Mouse (Mus musculus) thymus, adult 2 months (tissue): ENCODE measurements around the gene Bhlhe23. TPM values are rescaled to one million over a fixed set of nuclear protein-coding genes. Genes with fewer than 3 reads are reported as not detected.

Source experiments
- DNase-seq: peaks from one replicate; pipeline ENCODE4 v3.0.0; 2021
- H3K27ac ChIP-seq: fragments of 200-500 bp; 2 replicates; pipeline ENCODE4 v1.5.1; 2012; ENCODE audit warnings: low read length, control low read depth; ENCODE audit not compliant: control insufficient read depth, insufficient read depth
- H3K27me3 ChIP-seq: fragments of 200-500 bp; 2 replicates; pipeline ENCODE4 v1.6.1; 2012; ENCODE audit warnings: mild to moderate bottlenecking, low read length, moderate library complexity, mixed read lengths; ENCODE audit not compliant: control insufficient read depth, insufficient read depth
- H3K36me3 ChIP-seq: fragments of 200-500 bp; 2 replicates; pipeline ENCODE4 v1.6.1; 2012; ENCODE audit warnings: mild to moderate bottlenecking, low read length, moderate library complexity; ENCODE audit not compliant: control insufficient read depth, insufficient read depth
- H3K4me1 ChIP-seq: fragments of 200-500 bp; replicated peaks from 2 replicates; pipeline ENCODE4 v1.6.1; 2012; ENCODE audit warnings: low read length; ENCODE audit not compliant: control insufficient read depth, insufficient read depth
- H3K4me3 ChIP-seq: fragments of 200-500 bp; 2 replicates; pipeline ENCODE4 v1.5.1; 2012; ENCODE audit warnings: mild to moderate bottlenecking, low read length, control low read depth, moderate library complexity; ENCODE audit not compliant: control insufficient read depth, insufficient read depth
- CTCF ChIP-seq: fragments of 200-500 bp; IDR thresholded peaks from 2 replicates; pipeline ENCODE4 v1.5.1; 2012; ENCODE audit warnings: mild to moderate bottlenecking, control low read depth, low read length, moderate library complexity, borderline replicate concordance; ENCODE audit not compliant: control insufficient read depth, poor library complexity, insufficient read depth; ENCODE audit errors: extremely low read depth
- POLR2A ChIP-seq: fragments of 200-500 bp; IDR thresholded peaks from 2 replicates; pipeline ENCODE4 v1.6.1; 2012; ENCODE audit warnings: mild to moderate bottlenecking, low read length, control low read depth, moderate library complexity; ENCODE audit not compliant: control insufficient read depth, poor library complexity, insufficient read depth; ENCODE audit errors: extremely low read depth
- WGBS: fragments of 180-500 bp; shearing (Covaris S2); methylation state at CpG from one replicate; pipeline ENCODE4 v1.1.7; 2018; 5-methylcytosine and 5-hydroxymethylcytosine counted together
- polyA plus RNA-seq: library from polyadenylated mRNA; depleted of rRNA; stranded (reverse); fragments of >200 nt; gene quantifications from 2 replicates; pipeline ENCODE4 v1.2.3, GENCODE M21; 2012; rRNA removed

Gene Bhlhe23
- polyA plus RNA-seq, 1 experiment, result 0.16 TPM

DNA sequence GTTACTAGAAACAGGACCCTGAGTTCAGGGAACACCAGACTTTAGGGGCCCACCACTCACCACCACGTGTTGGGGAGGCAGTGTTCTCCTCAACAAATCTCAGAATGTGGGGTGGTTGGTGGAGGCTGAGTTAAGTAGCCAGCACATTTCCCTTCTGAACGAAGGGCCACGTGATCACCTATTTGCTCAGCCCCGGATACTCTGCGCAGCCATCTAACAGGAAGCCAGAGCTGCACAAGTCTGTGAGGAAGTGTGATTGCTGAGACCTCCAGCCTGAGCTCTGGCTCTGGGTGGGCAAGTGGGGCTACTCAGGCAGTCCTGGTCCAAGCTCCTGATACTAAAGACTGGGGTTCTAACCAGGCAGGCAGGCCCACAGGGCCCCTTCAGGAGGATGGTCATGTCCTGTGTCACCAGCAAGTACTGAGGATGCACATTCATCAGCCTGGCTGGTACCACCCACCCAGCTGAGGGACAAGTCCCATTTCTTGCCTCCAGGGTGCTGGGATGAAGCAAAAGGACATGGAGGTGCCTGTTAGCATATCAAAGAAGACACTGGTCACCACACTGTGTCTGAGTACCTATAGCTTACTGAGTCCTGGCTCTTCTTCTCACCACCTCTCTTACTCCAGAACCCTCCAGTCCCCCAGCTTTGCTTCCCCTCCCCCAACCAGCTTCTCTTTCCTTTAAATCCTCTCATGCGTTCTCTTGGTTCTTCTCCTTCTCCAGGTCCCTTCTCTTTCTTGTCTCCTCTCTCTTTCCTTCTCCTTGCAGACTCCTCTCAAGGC lies 49.9 kb downstream of the Bhlhe23 start:
- Histone ChIP-seq H3K27me3 (no peaks in the 10 kb centered on the region), H3K4me3 (no peak overlapping the region), H3K36me3 (peaks cover 7% of the 10 kb centered on the region; the same call in 1 of the 2 replicates), H3K27ac (peak overlapping the region; percentile 56), H3K4me1 (peaks cover 61% of the 10 kb centered on the region)
- WGBS, result 10% methylated on average over 6 of the region's 6 CpGs
- peak; percentile 65 for DNase-seq
- TF ChIP-seq POLR2A (0 out of 2 replicates have a peak, but pooled peaks have one; percentile 34), CTCF (no peak)

DNA sequence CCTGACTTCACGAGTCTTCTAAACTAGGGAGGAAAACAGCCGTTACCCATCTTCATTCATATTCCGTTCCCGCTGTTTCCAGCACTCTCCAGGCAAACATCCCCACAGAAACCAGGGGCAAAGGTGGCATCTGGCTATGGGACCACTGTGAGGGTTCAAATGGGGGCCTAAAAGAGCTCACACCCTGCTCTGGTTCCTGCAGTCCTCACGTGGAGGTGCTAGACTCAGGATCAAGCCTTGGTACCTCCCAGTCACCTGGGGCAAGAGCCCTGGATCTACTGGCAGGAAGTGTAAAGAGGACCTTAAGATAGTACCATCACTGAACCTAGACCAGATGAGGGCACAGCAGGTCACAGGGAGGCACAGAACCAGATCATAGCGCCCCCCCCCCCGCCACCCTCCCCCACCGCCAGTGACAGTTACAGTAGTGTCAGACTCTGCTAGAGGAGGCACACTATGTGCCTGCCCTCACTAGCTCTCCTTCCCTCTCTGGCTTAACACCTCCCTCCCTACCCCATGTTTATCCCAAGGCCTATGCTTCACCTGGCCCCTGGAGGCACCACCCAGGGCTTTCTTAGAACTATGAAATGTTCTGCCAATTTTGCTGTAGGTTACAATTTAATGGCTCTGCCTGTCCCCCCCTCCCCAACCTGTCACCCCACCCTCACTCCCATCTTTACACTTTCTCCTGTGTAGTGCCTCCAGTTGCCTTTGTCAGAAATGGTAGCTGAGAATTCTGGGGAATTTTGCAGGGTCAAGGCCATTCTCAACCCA lies 50.7 kb downstream of the Bhlhe23 start:
- Histone ChIP-seq H3K27ac (peak overlapping the region; percentile 50), H3K27me3 (no peaks in the 10 kb centered on the region), H3K4me3 (peak overlapping the region; percentile 44), H3K36me3 (peaks cover 15% of the 10 kb centered on the region), H3K4me1 (peaks cover 53% of the 10 kb centered on the region)
- no peak for DNase-seq
- TF ChIP-seq CTCF, result no peak
- TF ChIP-seq POLR2A, result no peak
- WGBS, result 11% methylated on average over 8 of the region's 8 CpGs

DNA sequence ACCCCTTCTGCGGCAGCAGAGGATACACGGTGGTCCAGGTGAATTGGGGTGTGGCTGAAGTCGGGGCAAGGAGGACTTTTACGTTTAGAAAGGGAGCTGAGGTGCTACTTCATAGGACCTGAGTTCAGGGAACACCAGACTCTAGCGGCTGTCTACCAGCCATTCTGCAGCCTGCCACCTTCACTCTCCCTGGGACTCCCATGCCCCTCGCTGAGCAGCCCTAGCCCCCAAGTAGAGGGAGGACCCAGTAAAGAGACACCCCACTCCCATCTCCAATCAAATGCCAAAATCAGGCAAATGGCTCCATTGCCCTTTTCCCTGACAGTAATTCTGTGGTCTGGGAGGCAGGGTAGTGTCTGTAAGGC lies 51.3 kb downstream of the Bhlhe23 start:
- Histone ChIP-seq H3K4me1 (peaks cover 48% of the 10 kb centered on the region), H3K4me3 (peak overlapping the region; percentile 44), H3K27me3 (no peaks in the 10 kb centered on the region), H3K36me3 (peaks cover 22% of the 10 kb centered on the region), H3K27ac (peak overlapping the region; percentile 50)
- no peak for TF ChIP-seq POLR2A
- no peak for DNase-seq
- WGBS, result under 1% methylated on average over 6 of the region's 6 CpGs

DNA sequence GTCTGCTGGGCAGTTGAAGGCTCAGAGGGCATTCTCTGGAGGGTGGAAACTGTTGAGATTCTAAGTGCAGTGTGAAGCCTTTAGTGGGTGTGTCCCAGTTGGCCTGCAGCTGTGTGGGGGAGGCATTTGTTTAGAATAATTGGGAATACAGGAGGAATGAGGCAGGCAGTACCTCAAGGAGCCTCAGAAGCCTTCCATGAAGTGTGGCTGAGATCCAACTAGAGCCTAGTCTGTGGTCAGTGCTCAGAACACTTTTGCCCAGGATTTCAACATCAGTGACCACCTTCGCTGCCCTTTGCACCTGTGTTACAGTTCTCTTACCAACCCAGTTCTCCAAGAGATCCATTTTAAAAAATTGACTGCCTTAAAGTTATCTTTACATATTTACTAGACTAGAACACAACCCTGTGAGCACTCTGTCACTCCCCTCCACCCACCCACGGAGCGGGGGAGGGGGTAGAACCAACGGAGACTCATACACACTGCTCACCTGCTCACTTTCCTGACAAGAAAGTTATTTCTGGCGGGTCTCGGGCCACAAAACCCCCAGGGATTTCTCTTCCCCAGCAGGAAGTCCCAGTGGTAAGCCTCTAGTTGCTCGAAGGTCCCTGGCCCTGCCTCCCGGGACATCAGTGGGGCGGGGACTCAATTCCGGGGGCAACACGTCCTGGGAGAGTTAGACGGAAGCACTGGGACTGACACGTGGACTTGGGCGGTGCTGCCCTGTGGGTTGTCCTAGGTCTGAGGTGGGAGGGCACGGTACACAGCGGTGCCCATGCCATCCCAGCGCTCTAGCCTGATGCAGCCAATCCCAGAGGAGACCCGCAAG lies 51.9 kb downstream of the Bhlhe23 start, which contains the start of gene Slc17a9:
Gene Slc17a9, plus strand, starts transcription at position 679 of the 829 bp plus-strand sequence.
- DNase-seq, result peak; percentile 54
- Histone ChIP-seq H3K36me3 (peaks cover 28% of the 10 kb centered on the region), H3K27me3 (no peaks in the 10 kb centered on the region), H3K4me1 (peaks cover 48% of the 10 kb centered on the region), H3K4me3 (peak within 1 kb of the TSS; percentile 44), H3K27ac (peak within 1 kb of the TSS; percentile 50)
- WGBS, result 5% methylated on average over 18 of the region's 18 CpGs
- TF ChIP-seq POLR2A (no peak), CTCF (no peak)

Other genes with a start within 250 kb of the Bhlhe23 start
- gene Mrgbp, start 195.6 kb downstream of the Bhlhe23 start, polyA plus RNA-seq, result 75.6 and 75.7 TPM in 2 replicates
- 75.7 and 86.1 TPM in 2 replicates for gene Ogfr, start 187.7 kb downstream of the Bhlhe23 start, polyA plus RNA-seq
- 4.4 and 4.8 TPM in 2 replicates for gene Col9a3, start 179.1 kb downstream of the Bhlhe23 start, polyA plus RNA-seq
- gene Tcfl5, start 134.2 kb downstream of the Bhlhe23 start, polyA plus RNA-seq, result 0.09 TPM in 1 of 2 replicates, not detected in the other
- 40.7 and 42.2 TPM in 2 replicates for gene Dido1, start 66.9 kb downstream of the Bhlhe23 start, polyA plus RNA-seq
- gene Gid8, start 66.8 kb downstream of the Bhlhe23 start, polyA plus RNA-seq, result 34.9 and 35.5 TPM in 2 replicates
- gene Slc17a9, start 51.6 kb downstream of the Bhlhe23 start, polyA plus RNA-seq, result 24.9 and 26.4 TPM in 2 replicates
- 76.7 and 78.3 TPM in 2 replicates for gene Ythdf1, start 144.0 kb upstream of the Bhlhe23 start, polyA plus RNA-seq
- 0.08 and 0.19 TPM in 2 replicates for gene Birc7, start 152.1 kb upstream of the Bhlhe23 start, polyA plus RNA-seq
- 12.5 and 24.6 TPM in 2 replicates for gene Nkain4, start 177.8 kb upstream of the Bhlhe23 start, polyA plus RNA-seq
- gene Arfgap1, start 190.3 kb upstream of the Bhlhe23 start, polyA plus RNA-seq, result 65.5 and 68.4 TPM in 2 replicates
- 2.5 and 3.3 TPM in 2 replicates for gene Col20a1, start 209.6 kb upstream of the Bhlhe23 start, polyA plus RNA-seq